ENCODE assay signal across 8 mouse cellular contexts in the genomic region with DNA sequence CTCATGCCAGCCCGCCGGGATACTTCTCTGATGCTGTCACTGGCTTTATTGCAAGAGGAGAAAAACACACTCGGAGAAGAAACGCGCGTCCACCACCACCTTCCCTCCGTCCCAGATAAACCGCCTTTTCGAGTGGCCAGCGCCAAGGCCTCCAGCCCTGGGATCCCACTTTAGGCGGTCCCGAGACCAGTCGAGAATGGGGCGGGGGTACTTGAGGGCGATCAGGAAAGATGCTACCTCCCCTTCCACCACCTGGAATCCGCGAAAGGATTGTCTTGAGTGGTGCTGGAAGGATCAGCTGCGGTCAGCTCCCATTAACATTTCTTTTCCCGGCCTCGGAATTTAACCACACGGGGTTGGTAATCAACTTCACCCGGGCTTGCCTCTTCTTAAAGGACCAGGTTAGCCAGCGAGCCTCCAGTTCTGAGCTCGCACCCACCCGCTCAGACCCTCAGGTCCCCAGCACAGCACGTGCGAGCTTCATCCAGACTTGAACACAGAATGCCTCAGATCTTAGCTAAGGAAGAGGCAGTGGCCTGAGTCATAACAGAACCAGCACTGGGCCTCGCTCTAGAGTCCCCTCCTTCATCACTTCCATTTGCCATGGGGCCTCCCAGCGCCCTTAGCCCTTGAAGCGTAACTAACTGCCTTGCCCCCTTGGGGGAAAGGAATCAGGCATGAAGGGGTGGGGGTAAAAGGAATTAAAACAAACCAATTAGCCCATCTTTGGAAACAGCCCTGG.
A peak's percentile ranks its signal among the peaks of the same experiment; 100 is the strongest.
DNase-seq lines count a peak whose midpoint lies in the region; ATAC-seq and TF ChIP-seq lines count a peak whose summit lies in the region.

No protein-coding gene starts in this region.

- 0 out of 2 replicates have a peak, but pooled peaks cover 6% of the 10 kb centered on the region for H3K4me1 ChIP-seq in lung, embryonic 14.5 days (ENCODE audit: insufficient read depth)
- peaks cover 32% of the 10 kb centered on the region for H3K4me1 ChIP-seq in heart, embryonic 15.5 days (replicated peaks)
- H3K4me1 ChIP-seq in limb, embryonic 11.5 days (ENCODE audit: control insufficient read depth, insufficient read depth, low read length), result peaks cover 9% of the 10 kb centered on the region; the same call in 1 of the 2 replicates
- H3K4me1 ChIP-seq in neural tube, embryonic 14.5 days (ENCODE audit: control insufficient read depth, insufficient read depth, low read length), result peaks cover 23% of the 10 kb centered on the region

- peak overlapping the region; percentile 59 for H3K4me3 ChIP-seq in lung, embryonic 14.5 days (ENCODE audit: low read depth, low read length)
- peak overlapping the region; percentile 67 for H3K4me3 ChIP-seq in heart, embryonic 15.5 days
- H3K4me3 ChIP-seq in limb, embryonic 11.5 days (ENCODE audit: low read depth, low read length), result peak overlapping the region; percentile 53
- H3K4me3 ChIP-seq in neural tube, embryonic 14.5 days (ENCODE audit: low read depth, low read length), result peak overlapping the region; percentile 66

- no peak for TF ChIP-seq CTCF in lung, embryonic 14.5 days (IDR thresholded peaks at IDR 0.05; ENCODE audit: low read depth)

- DNase-seq in lung, embryonic 14.5 days, result no peak
- DNase-seq in lung, postnatal 10 days, result no peak
- no peak for DNase-seq in limb, embryonic 11.5 days (ENCODE audit: low spot score)
- no peak for DNase-seq in right cerebral cortex, postnatal 14 days
- no peak for DNase-seq in ovary, postnatal 36 days (ENCODE audit: low spot score)
- no peak for DNase-seq in right cerebral cortex, adult 18-20 months

- H3K9ac ChIP-seq in lung, embryonic 14.5 days, result peak overlapping the region; percentile 64; the same call in 1 of the 2 replicates
- H3K9ac ChIP-seq in heart, embryonic 15.5 days, result peak overlapping the region; percentile 76
- no peak overlapping the region for H3K9ac ChIP-seq in limb, embryonic 11.5 days (ENCODE audit: low read length)
- peak overlapping the region; percentile 68 for H3K9ac ChIP-seq in neural tube, embryonic 14.5 days (replicated peaks; ENCODE audit: low read depth, low read length)

- ATAC-seq in lung, embryonic 14.5 days (ENCODE audit: insufficient read depth), result no peak; the same call in 1 of the 2 replicates
- ATAC-seq in heart, embryonic 15.5 days (replicated peaks; ENCODE audit: insufficient number of reproducible peaks, insufficient read depth, low FRiP score, low read depth), result no peak
- ATAC-seq in limb, embryonic 11.5 days (ENCODE audit: insufficient number of reproducible peaks, low FRiP score, low TSS enrichment, low read depth), result no peak
- ATAC-seq in neural tube, embryonic 14.5 days (ENCODE audit: low read depth), result peak; percentile 24

- no peaks in the 10 kb centered on the region for H3K36me3 ChIP-seq in lung, embryonic 14.5 days (ENCODE audit: insufficient read depth)
- H3K36me3 ChIP-seq in heart, embryonic 15.5 days, result no peaks in the 10 kb centered on the region
- no peaks in the 10 kb centered on the region; the same call in 1 of the 2 replicates for H3K36me3 ChIP-seq in limb, embryonic 11.5 days (ENCODE audit: control insufficient read depth, insufficient read depth, low read length)
- H3K36me3 ChIP-seq in neural tube, embryonic 14.5 days (ENCODE audit: control insufficient read depth, insufficient read depth, low read length), result no peaks in the 10 kb centered on the region

- 6% methylated on average over 30 of the region's 30 CpGs for WGBS in lung, embryonic 14.5 days
- WGBS in heart, embryonic 15.5 days, result 9% methylated on average over 30 of the region's 30 CpGs
- 2% methylated on average over 30 of the region's 30 CpGs for whole genome bisulfite sequencing in limb, embryonic 11.5 days
- 2% methylated on average over 30 of the region's 30 CpGs for WGBS in neural tube, embryonic 14.5 days

- H3K27ac ChIP-seq in lung, embryonic 14.5 days (ENCODE audit: low read depth), result peak overlapping the region; percentile 50; the same call in 1 of the 2 replicates
- H3K27ac ChIP-seq in heart, embryonic 15.5 days, result peak overlapping the region; percentile 77
- H3K27ac ChIP-seq in limb, embryonic 11.5 days (replicated peaks; ENCODE audit: low read depth, low read length), result no peak overlapping the region
- H3K27ac ChIP-seq in neural tube, embryonic 14.5 days (ENCODE audit: low read depth, low read length), result no peak overlapping the region

- H3K4me2 ChIP-seq in lung, embryonic 14.5 days, result peak overlapping the region; percentile 90
- H3K4me2 ChIP-seq in heart, embryonic 15.5 days, result peak overlapping the region; percentile 94
- peak overlapping the region; percentile 97 for H3K4me2 ChIP-seq in limb, embryonic 11.5 days (ENCODE audit: low read depth, severe bottlenecking)
- peak overlapping the region; percentile 98 for H3K4me2 ChIP-seq in neural tube, embryonic 14.5 days (ENCODE audit: low read depth, low read length)

- peaks cover 28% of the 10 kb centered on the region for H3K27me3 ChIP-seq in lung, embryonic 14.5 days (ENCODE audit: insufficient read depth, low read length)
- H3K27me3 ChIP-seq in heart, embryonic 15.5 days, result peaks cover 20% of the 10 kb centered on the region
- peaks cover 36% of the 10 kb centered on the region for H3K27me3 ChIP-seq in limb, embryonic 11.5 days (ENCODE audit: control insufficient read depth, insufficient read depth, low read length)
- H3K27me3 ChIP-seq in neural tube, embryonic 14.5 days (ENCODE audit: control insufficient read depth, insufficient read depth, low read length), result 0 out of 2 replicates have a peak, but pooled peaks cover 3% of the 10 kb centered on the region

- H3K9me3 ChIP-seq in lung, embryonic 14.5 days (ENCODE audit: low read depth, low read length), result no peaks in the 10 kb centered on the region
- H3K9me3 ChIP-seq in heart, embryonic 15.5 days (replicated peaks), result no peaks in the 10 kb centered on the region
- H3K9me3 ChIP-seq in limb, embryonic 11.5 days (ENCODE audit: control insufficient read depth, low read length), result no peaks in the 10 kb centered on the region
- no peaks in the 10 kb centered on the region for H3K9me3 ChIP-seq in neural tube, embryonic 14.5 days (ENCODE audit: control insufficient read depth, low read length)

Comparison
In these comparisons a context has a peak if more than half of its experiments do, and no peak if none do; other contexts are left out.
1. H3K27ac ChIP-seq: peak in lung, embryonic 14.5 days (single experiment) and heart, embryonic 15.5 days (single experiment); none in limb, embryonic 11.5 days (single experiment) and neural tube, embryonic 14.5 days (single experiment).
2. Peak in every context shown above with its lines, with median percentiles within 50 percentile points of each other: H3K4me2 ChIP-seq and H3K4me3 ChIP-seq.